Mouse (Mus musculus) right cerebral cortex, postnatal 14 days (tissue): Measurements from ENCODE around the gene Musk.
A peak's percentile ranks its signal among the peaks of the same experiment; 100 is the strongest.

Source experiments
- DNase-seq: peaks from one replicate; pipeline ENCODE4 v3.0.0; 2022

Musk gene

GRCm38 (mm10) chr4:58317536-58317935 is 31.8 kb downstream of the Musk start:
- no peak for DNase-seq

GRCm38 (mm10) chr4:58320293-58320692 is 34.5 kb downstream of the Musk start:
- no peak for DNase-seq

- no peak for DNase-seq
Measured at GRCm38 (mm10) chr4:58326746-58327145, 41.0 kb downstream of the Musk start.

- no peak for DNase-seq
Measured at GRCm38 (mm10) chr4:58328231-58328630, 42.5 kb downstream of the Musk start.

- DNase-seq: no peak
Measured at GRCm38 (mm10) chr4:58330016-58330415, 44.3 kb downstream of the Musk start.

- no peak for DNase-seq
Measured at GRCm38 (mm10) chr4:58330864-58331638, 45.3 kb downstream of the Musk start.

- DNase-seq: no peak
Measured at GRCm38 (mm10) chr4:58332394-58332793, 46.6 kb downstream of the Musk start.

- no peak for DNase-seq
Measured at GRCm38 (mm10) chr4:58336227-58336626, 50.5 kb downstream of the Musk start.

- DNase-seq: no peak
Measured at GRCm38 (mm10) chr4:58339226-58339625, 53.5 kb downstream of the Musk start.

- DNase-seq: no peak
Measured at GRCm38 (mm10) chr4:58350206-58350605, 64.4 kb downstream of the Musk start.

- DNase-seq: no peak
Measured at GRCm38 (mm10) chr4:58351165-58351564, 65.4 kb downstream of the Musk start.

GRCm38 (mm10) chr4:58351590-58351989 is 65.8 kb downstream of the Musk start:
- DNase-seq: no peak

- DNase-seq: no peak
Measured at GRCm38 (mm10) chr4:58358996-58359395, 73.2 kb downstream of the Musk start.

- no peak for DNase-seq
Measured at GRCm38 (mm10) chr4:58365321-58365720, 79.6 kb downstream of the Musk start.

- DNase-seq: no peak
Measured at GRCm38 (mm10) chr4:58371106-58371505, 85.3 kb downstream of the Musk start.

- DNase-seq: no peak
Measured at GRCm38 (mm10) chr4:58373599-58373998, 87.8 kb downstream of the Musk start.

GRCm38 (mm10) chr4:58374141-58374870 is 88.5 kb downstream of the Musk start:
- peak; percentile 56 for DNase-seq

GRCm38 (mm10) chr4:58379186-58379585 is 93.4 kb downstream of the Musk start:
- DNase-seq: no peak

GRCm38 (mm10) chr4:58400861-58401341 is 115.1 kb downstream of the Musk start:
- peak; percentile 82 for DNase-seq

- peak; percentile 8 for DNase-seq
Measured at GRCm38 (mm10) chr4:58401973-58402501, 116.3 kb downstream of the Musk start.

- no peak for DNase-seq
Measured at GRCm38 (mm10) chr4:58413188-58414185, 127.7 kb downstream of the Musk start.

- no peak for DNase-seq
Measured at GRCm38 (mm10) chr4:58415537-58415936, 129.8 kb downstream of the Musk start.

GRCm38 (mm10) chr4:58417319-58417718 is 131.6 kb downstream of the Musk start:
- no peak for DNase-seq
